Mouse (Mus musculus) liver, embryonic 14.5 days (tissue): ENCODE data around the gene Tekt3.

Experiments
- CTCF ChIP-seq: IDR thresholded peaks from 2 replicates; pipeline ENCODE4 v1.5.1; 2016; ENCODE audit warnings: antibody characterized with exemption, low read depth, control low read depth
- EP300 ChIP-seq: IDR thresholded peaks from 2 replicates; pipeline ENCODE4 v1.6.1; 2016; ENCODE audit warnings: antibody characterized with exemption, low read depth

DNA sequence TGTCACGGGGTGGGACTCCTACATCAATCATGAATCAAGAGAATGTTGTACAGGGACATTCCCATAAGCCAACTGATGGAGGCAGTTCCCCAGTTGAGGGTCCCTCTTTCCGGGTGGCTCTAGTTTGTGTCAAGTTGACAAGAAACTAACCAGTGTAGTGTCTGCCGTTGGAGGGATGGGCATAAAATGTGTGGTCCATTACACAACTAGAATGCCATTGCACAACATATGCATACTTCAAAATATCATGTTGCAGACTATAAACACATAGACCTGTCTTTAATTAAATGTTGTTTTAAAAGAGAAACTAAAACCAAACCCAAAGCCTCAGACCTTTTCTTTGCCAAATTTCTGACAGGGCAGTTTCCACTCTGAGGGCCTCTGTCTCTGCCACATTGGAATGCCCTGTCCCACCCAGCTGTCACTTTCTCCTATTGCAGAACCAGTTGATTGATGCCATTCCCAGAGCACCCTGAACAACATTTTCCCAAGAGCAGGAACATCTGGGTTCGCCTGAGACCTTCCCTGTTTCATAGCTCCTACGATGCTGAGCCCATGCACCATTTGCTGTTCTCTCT is 3.0 kb upstream of the Tekt3 start:
- TF ChIP-seq CTCF (no peak), EP300 (no peak)
